ENCODE assay signal across 9 mouse cellular contexts in genomic region chr9:68402176-68402845, GRCm38 (mm10).
DNase-seq lines count a peak whose midpoint lies in the region.
"Had no signal": no experiment of that assay in that cellular context is flagged by ENCODE, and none has a peak within 500 bp of the region (broad histone marks: within the 10 kb centered on the region; RNA-seq: fewer than 3 reads in every experiment).

No protein-coding gene starts in this region.

- peak; percentile 11 for DNase-seq in adrenal gland, postnatal 14 days
- no peak for DNase-seq in adrenal gland, postnatal 4 days (ENCODE audit: low spot score in 2 of 2)
- peak; percentile 12 to 44 for DNase-seq in left cerebral cortex, adult 18-20 months (ENCODE audit: low spot score in 2 of 2)
- no peak for DNase-seq in left cerebral cortex, adult 11 months (ENCODE audit: low spot score)
- peak; percentile 10 to 41 for DNase-seq in heart, postnatal 14 days
- DNase-seq in right cerebral cortex, adult 18-20 months, result peak; percentile 17
- no peak for DNase-seq in spleen, postnatal 10 days (ENCODE audit: low spot score in 2 of 2)
- DNase-seq in Muller cell, postnatal 12 days (ENCODE audit: inconsistent ontology term), result no peak
- DNase-seq: gastrocnemius, postnatal 14 days had no signal

- intact Hi-C loops in heart, postnatal 14 days (cut with DNase I), result loop anchor here (2.0 kb wide), 1 partner anchor 46 kb away; no protein-coding TSS in a partner anchor

Comparison
In these comparisons a context has a peak if more than half of its experiments do, and no peak if none do; other contexts are left out.
1. DNase-seq: peak in adrenal gland, postnatal 14 days (single experiment), left cerebral cortex, adult 18-20 months (2 of 2), heart, postnatal 14 days (2 of 2) and right cerebral cortex, adult 18-20 months (single experiment); none in adrenal gland, postnatal 4 days (0 of 2), left cerebral cortex, adult 11 months (single experiment), spleen, postnatal 10 days (0 of 2) and Muller cell, postnatal 12 days (single experiment).